Mouse (Mus musculus): ENCODE measurements around the gene Hikeshi. TPM values are rescaled to one million over a fixed set of nuclear protein-coding genes. Genes with fewer than 3 reads are reported as not detected.

Gene Hikeshi
- polyA plus RNA-seq (2012; rRNA removed), result 9.7 and 23.9 TPM in 2 replicates

DNA sequence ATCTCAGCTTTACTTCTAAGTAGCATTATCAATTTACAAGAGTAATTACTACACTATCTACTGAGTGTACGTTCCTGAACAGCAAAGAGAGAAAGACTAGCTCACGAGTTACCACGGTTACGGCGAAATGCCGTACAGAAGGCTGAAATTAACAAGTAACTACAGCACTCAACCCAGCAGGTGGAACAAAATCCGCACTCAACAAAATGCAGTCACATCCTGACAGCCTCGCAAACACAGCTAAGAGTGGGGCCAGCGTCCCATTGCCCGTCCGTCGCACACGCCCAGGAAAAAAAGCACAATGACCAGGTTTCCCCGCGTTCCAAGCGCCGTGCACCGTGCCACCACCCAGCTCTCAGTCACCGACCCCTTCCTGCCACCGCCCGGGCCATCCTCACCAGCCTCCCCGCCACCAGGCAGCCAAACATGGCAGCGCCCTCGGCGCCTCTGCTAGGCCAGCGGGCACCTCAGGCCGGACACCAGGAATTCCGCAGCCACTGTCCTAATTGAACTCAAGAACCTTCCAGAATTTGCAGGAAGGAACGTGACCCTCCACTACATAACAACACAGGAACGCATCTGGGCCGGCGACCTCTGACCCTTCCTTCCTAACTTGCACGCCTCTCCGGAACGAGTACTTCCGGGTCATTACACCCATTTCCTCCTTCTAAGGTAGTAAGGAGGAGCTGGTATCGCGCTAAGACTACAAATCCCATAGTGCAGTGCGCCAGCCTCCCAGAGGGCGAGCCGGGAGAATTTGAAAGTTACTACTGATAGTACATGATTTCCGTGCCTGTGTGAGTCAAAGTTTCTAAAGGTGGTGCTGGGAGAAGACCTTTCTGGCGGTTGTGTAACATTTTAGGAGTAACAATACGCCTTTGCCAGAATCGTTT is at the start of gene Hikeshi:
TSS of gene Hikeshi (minus strand) at position 634 of the 893 bp plus-strand sequence.
- Histone ChIP-seq H3K36me3 (ENCODE audit: control insufficient read depth, insufficient read depth, low read length) (no peaks in the 10 kb centered on the region), H3K27me3 (ENCODE audit: control insufficient read depth, insufficient read depth, low read length) (no peaks in the 10 kb centered on the region), H3K4me3 (ENCODE audit: low read depth, low read length) (peak within 1 kb of the TSS; percentile 75), H3K27ac (ENCODE audit: insufficient read depth, low read depth, low read length) (peak within 1 kb of the TSS; percentile 39), H3K4me1 (ENCODE audit: control insufficient read depth, insufficient read depth, insufficient read length, low read length) (peaks cover 5% of the 10 kb centered on the region; the same call in 1 of the 2 replicates)
- peak; percentile 40; the same call in 1 of the 2 replicates for TF ChIP-seq POLR2A (IDR thresholded peaks at IDR 0.05; ENCODE audit: low read depth, low read length)
- no peak for TF ChIP-seq CTCF (IDR thresholded peaks at IDR 0.05; ENCODE audit: extremely low read depth, insufficient read length, insufficient replicate concordance, low read depth, low read length)
- under 1% methylated on average over 45 of the region's 45 CpGs for WGBS

DNA sequence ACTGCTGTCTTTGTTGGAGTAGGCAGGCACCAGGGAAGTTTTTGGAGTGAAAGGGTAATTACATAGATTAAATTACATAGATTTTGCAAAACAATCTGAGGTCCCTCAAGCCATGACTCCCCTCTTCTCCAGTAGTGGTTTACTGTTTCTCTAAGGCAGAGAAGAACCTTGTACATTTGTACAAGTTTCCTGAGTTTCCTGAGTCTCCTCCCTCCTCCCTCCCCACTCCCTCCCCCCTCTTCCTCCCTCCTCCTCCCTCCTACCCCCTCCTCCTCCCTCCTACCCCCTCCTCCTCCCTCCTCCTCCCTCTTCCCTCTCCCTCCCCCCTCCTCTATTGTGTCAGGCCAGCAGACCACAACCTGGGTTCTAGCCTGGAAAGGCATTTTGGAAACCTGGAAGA is 43.4 kb upstream of the Hikeshi start:
- Histone ChIP-seq H3K27ac (ENCODE audit: insufficient read depth, low read depth, low read length) (no peak overlapping the region), H3K4me3 (ENCODE audit: low read depth, low read length) (no peak overlapping the region), H3K4me1 (ENCODE audit: control insufficient read depth, insufficient read depth, insufficient read length, low read length) (no peaks in the 10 kb centered on the region), H3K27me3 (ENCODE audit: control insufficient read depth, insufficient read depth, low read length) (no peaks in the 10 kb centered on the region), H3K36me3 (ENCODE audit: control insufficient read depth, insufficient read depth, low read length) (no peaks in the 10 kb centered on the region)
- TF ChIP-seq CTCF (IDR thresholded peaks at IDR 0.05; ENCODE audit: extremely low read depth, insufficient read length, insufficient replicate concordance, low read depth, low read length), result no peak
- no peak for TF ChIP-seq POLR2A (IDR thresholded peaks at IDR 0.05; ENCODE audit: low read depth, low read length)

DNA sequence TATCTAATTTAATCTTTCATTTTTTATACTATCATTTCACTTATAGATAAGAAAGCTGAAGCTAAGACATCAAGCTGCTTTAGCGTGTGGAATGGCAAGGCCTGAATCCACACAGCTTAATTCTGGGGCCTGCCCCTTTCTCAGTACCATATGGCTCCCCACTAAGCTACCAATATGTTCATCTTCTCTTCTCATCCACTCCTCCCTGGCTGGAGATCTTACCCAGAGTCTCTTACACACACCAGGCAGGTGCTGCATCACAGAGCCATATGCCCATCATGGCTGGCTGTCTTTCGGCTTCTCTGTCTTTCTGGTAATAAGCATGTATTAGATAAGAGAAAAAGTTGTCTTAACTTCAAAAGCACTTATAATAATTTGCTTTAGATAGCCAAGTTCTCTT is 42.4 kb upstream of the Hikeshi start:
- TF ChIP-seq CTCF (IDR thresholded peaks at IDR 0.05; ENCODE audit: extremely low read depth, insufficient read length, insufficient replicate concordance, low read depth, low read length) (no peak), POLR2A (IDR thresholded peaks at IDR 0.05; ENCODE audit: low read depth, low read length) (no peak)
- H3K4me3 ChIP-seq (ENCODE audit: low read depth, low read length), result no peak overlapping the region
- WGBS, result 89% methylated on average over 2 of the region's 2 CpGs
- no peaks in the 10 kb centered on the region for H3K36me3 ChIP-seq (ENCODE audit: control insufficient read depth, insufficient read depth, low read length)
- H3K27ac ChIP-seq (ENCODE audit: insufficient read depth, low read depth, low read length), result no peak overlapping the region
- peaks cover 4% of the 10 kb centered on the region; the same call in 1 of the 2 replicates for H3K4me1 ChIP-seq (ENCODE audit: control insufficient read depth, insufficient read depth, insufficient read length, low read length)
- no peaks in the 10 kb centered on the region for H3K27me3 ChIP-seq (ENCODE audit: control insufficient read depth, insufficient read depth, low read length)

DNA sequence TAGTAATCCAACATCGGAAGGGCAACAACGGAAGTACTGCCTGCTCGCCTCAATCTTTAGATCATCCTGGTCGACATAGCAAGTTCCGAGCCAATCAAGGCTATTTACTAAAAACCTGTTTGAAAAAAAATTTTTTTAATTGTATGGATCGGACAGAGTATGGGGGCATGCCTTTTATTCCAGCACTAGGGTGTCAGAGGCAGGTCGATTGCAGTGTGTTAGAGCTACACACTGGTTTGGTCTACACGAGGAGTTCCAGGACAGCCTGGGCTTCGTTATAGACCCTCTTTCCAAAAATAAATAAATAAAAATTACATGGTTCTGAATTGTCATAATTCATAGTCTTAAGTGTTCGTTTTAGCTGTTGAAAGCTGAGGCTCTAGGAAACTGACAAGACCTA is 40.6 kb upstream of the Hikeshi start:
- Histone ChIP-seq H3K4me3 (ENCODE audit: low read depth, low read length) (no peak overlapping the region), H3K27ac (ENCODE audit: insufficient read depth, low read depth, low read length) (0 out of 2 replicates have a peak overlapping the region, but pooled peaks have one; percentile 100), H3K36me3 (ENCODE audit: control insufficient read depth, insufficient read depth, low read length) (peaks cover 5% of the 10 kb centered on the region), H3K4me1 (ENCODE audit: control insufficient read depth, insufficient read depth, insufficient read length, low read length) (peaks cover 4% of the 10 kb centered on the region; the same call in 1 of the 2 replicates), H3K27me3 (ENCODE audit: control insufficient read depth, insufficient read depth, low read length) (no peaks in the 10 kb centered on the region)
- 4% methylated on average over 10 of the region's 10 CpGs for WGBS
- TF ChIP-seq POLR2A (IDR thresholded peaks at IDR 0.05; ENCODE audit: low read depth, low read length) (no peak), CTCF (IDR thresholded peaks at IDR 0.05; ENCODE audit: extremely low read depth, insufficient read length, insufficient replicate concordance, low read depth, low read length) (no peak)

DNA sequence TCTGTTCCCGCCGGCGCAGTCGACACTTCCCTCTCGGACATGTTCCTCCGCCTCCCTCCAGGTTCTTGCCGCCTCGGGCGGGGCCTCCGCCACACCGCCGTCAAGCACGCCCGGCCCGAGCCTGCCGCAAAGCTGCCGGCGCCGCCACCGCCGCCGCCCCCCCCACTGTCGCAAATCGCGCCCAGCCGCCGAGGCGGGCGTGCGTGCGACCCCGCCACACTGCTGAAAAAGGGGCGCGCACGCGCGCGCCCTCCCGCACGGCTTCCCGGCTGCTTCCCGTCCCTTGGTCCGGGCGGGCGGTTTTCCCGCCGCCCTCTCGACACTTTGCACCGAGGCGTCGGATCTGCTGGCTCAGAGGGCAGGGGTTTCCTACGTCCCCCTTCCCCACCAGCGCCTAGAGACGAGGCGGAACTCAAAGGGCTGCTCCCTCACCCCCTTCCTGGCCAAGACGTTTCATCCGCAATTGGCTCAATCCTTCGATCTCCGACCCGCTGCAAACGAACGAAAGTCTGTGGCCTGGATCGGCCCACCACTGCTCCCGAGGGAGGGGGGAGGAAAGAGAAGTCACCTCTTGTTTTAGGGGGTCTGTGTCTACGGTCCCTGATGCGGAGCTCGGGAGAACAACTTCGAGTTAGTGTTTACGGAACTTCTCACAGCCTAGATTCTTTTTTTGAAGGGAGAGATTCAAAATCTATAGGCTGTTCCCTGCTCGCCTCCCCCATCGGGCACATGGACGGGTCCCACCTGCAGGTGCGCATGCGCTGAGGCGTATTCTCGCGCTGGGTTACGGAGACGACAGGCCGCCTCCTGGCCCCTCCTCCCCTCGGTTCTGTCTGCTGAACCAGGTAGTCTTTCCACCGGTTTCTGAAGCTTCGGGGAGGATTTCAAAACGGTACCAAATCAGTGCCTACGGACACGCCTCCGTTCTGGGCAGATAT is 39.8 kb upstream of the Hikeshi start, which contains the start of gene Eed:
TSS of gene Eed (minus strand) at position 499 of the 938 bp plus-strand sequence.
- H3K27ac ChIP-seq (ENCODE audit: insufficient read depth, low read depth, low read length), result peak within 1 kb of the TSS; percentile 100
- TF ChIP-seq POLR2A (IDR thresholded peaks at IDR 0.05; ENCODE audit: low read depth, low read length) (no peak; the same call in none of the 2 replicates), CTCF (IDR thresholded peaks at IDR 0.05; ENCODE audit: extremely low read depth, insufficient read length, insufficient replicate concordance, low read depth, low read length) (no peak)
- peaks cover 10% of the 10 kb centered on the region for H3K36me3 ChIP-seq (ENCODE audit: control insufficient read depth, insufficient read depth, low read length)
- H3K4me3 ChIP-seq (ENCODE audit: low read depth, low read length), result peak within 1 kb of the TSS; percentile 98
- no peaks in the 10 kb centered on the region for H3K27me3 ChIP-seq (ENCODE audit: control insufficient read depth, insufficient read depth, low read length)
- peaks cover 4% of the 10 kb centered on the region; the same call in 1 of the 2 replicates for H3K4me1 ChIP-seq (ENCODE audit: control insufficient read depth, insufficient read depth, insufficient read length, low read length)
- under 1% methylated on average over 86 of the region's 87 CpGs for WGBS

DNA sequence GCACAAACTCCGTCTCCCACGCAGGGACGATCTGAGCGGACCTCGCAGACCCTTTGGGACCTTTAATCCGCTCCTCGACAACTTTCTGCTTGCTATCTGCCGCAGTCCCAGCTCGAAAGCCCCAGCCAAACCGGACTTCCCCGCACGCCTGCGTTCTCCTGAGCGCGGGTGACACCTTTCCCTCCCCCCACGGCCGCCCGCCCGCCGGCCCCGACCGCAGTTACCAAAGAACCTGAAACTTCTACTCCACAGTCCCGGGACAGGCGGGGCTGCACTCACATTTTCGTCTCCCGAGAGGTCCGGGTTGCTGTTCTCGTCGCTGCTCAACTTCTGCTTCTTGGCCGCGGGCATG is 39.1 kb upstream of the Hikeshi start:
- peak overlapping the region; percentile 98 for H3K4me3 ChIP-seq (ENCODE audit: low read depth, low read length)
- H3K27ac ChIP-seq (ENCODE audit: insufficient read depth, low read depth, low read length), result peak overlapping the region; percentile 45
- under 1% methylated on average over 31 of the region's 31 CpGs for WGBS
- TF ChIP-seq CTCF (IDR thresholded peaks at IDR 0.05; ENCODE audit: extremely low read depth, insufficient read length, insufficient replicate concordance, low read depth, low read length) (no peak), POLR2A (IDR thresholded peaks at IDR 0.05; ENCODE audit: low read depth, low read length) (no peak)
- no peaks in the 10 kb centered on the region for H3K27me3 ChIP-seq (ENCODE audit: control insufficient read depth, insufficient read depth, low read length)
- peaks cover 16% of the 10 kb centered on the region for H3K36me3 ChIP-seq (ENCODE audit: control insufficient read depth, insufficient read depth, low read length)
- H3K4me1 ChIP-seq (ENCODE audit: control insufficient read depth, insufficient read depth, insufficient read length, low read length), result peaks cover 4% of the 10 kb centered on the region; the same call in 1 of the 2 replicates
